Mouse (Mus musculus): ENCODE measurements around the gene Man1a. TPM values are rescaled to one million over a fixed set of nuclear protein-coding genes. Genes with fewer than 3 reads are reported as not detected.

Gene Man1a
- total and polyA plus RNA-seq, 3 experiments: 5.8 to 7.3 TPM; not detected in 1

DNA sequence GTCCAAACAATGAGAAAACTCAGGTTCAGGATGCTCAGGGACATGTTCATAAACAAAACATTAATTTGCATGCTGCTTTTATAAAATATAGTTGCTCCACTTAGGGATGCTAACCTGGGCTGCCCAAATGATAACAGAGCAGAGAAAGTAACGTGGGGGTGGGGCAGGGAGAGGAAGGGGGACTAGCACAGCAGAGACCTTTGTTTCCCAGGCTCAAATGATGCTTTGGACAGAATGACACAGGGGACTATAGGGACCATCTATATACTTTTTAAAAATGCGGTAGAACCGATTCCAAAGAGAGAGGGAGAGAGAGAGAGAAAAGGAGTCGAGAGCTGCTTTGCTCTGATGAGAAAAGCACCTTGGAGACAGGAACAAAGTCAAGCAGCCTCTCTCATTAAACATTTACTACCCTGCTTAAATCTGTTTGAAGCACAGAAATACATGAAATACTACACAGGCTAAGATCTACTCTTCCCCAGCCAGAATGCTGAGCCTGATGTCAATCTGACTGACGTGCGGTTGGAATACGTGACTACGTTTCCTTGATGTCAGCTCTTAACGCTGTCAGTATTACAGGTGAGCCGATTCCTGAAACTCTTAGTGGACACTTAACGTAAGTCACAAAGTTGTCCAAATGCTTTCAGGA lies 63.1 kb downstream of the Man1a start:
- no peak for TF ChIP-seq RAD21 (IDR thresholded peaks at IDR 0.05; ENCODE audit: low read depth, low read length)
- H3K4me3 ChIP-seq (ENCODE audit: control insufficient read depth in 1 of 2, insufficient read depth in 1 of 2, low read depth in 2 of 2, low read length in 2 of 2): no peak overlapping the region
- no peak overlapping the region for H3K9ac ChIP-seq (ENCODE audit: control insufficient read depth, low read depth, low read length, poor library complexity, severe bottlenecking)
- no peak for DNase-seq (ENCODE audit: low read depth, low spot score)
- H3K27me3 ChIP-seq (ENCODE audit: control insufficient read depth in 1 of 2, insufficient read depth in 2 of 2, low read length in 2 of 2): no peaks in the 10 kb centered on the region
- H3K27ac ChIP-seq (ENCODE audit: control insufficient read depth, low read depth, low read length): no peak overlapping the region
- H3K36me3 ChIP-seq (ENCODE audit: control insufficient read depth in 1 of 2, insufficient read depth in 2 of 2, low read length in 2 of 2): peaks cover 0 to 6% of the 10 kb centered on the region in 2 experiments; a peak in 2 of 4 replicates
- H3K4me1 ChIP-seq (ENCODE audit: control insufficient read depth in 1 of 2, insufficient read depth in 2 of 2, low read length in 2 of 2): peaks cover 0 to 3% of the 10 kb centered on the region in 2 experiments; a peak in 1 of 4 replicates
- H3K79me2 ChIP-seq (ENCODE audit: control insufficient read depth, insufficient read depth, low read length, poor library complexity): no peaks in the 10 kb centered on the region
- no peaks in the 10 kb centered on the region for H3K9me3 ChIP-seq (replicated peaks; ENCODE audit: insufficient read depth, low read length)

GRCm38 (mm10) chr10:54009154-54009553 lies 67.3 kb downstream of the Man1a start:
- Histone ChIP-seq H3K9me3 (replicated peaks; ENCODE audit: insufficient read depth, low read length) (no peaks in the 10 kb centered on the region), H3K36me3 (ENCODE audit: control insufficient read depth in 1 of 2, insufficient read depth in 2 of 2, low read length in 2 of 2) (peaks cover 0 to 9% of the 10 kb centered on the region in 2 experiments; a peak in 2 of 4 replicates), H3K4me1 (ENCODE audit: control insufficient read depth in 1 of 2, insufficient read depth in 2 of 2, low read length in 2 of 2) (peaks cover 4 to 7% of the 10 kb centered on the region in 2 experiments), H3K4me3 (ENCODE audit: control insufficient read depth in 1 of 2, insufficient read depth in 1 of 2, low read depth in 2 of 2, low read length in 2 of 2) (no peak overlapping the region), H3K79me2 (ENCODE audit: control insufficient read depth, insufficient read depth, low read length, poor library complexity) (no peaks in the 10 kb centered on the region), H3K27me3 (ENCODE audit: control insufficient read depth in 1 of 2, insufficient read depth in 2 of 2, low read length in 2 of 2) (no peaks in the 10 kb centered on the region), H3K9ac (ENCODE audit: control insufficient read depth, low read depth, low read length, poor library complexity, severe bottlenecking) (no peak overlapping the region), H3K27ac (ENCODE audit: control insufficient read depth, low read depth, low read length) (no peak overlapping the region)
- TF ChIP-seq GATA1 (IDR thresholded peaks at IDR 0.05; ENCODE audit: low read depth, low read length) (no peak), POLR2AphosphoS2 (IDR thresholded peaks at IDR 0.05; ENCODE audit: low read length) (no peak), POLR2AphosphoS5 (IDR thresholded peaks at IDR 0.05; ENCODE audit: borderline replicate concordance, low read depth, low read length) (no peak), MAFK (IDR thresholded peaks at IDR 0.05; ENCODE audit: borderline replicate concordance, low read depth, low read length) (no peak), ZC3H11A (IDR thresholded peaks at IDR 0.05; ENCODE audit: low read depth, low read length) (no peak), EP300 (IDR thresholded peaks at IDR 0.05; ENCODE audit: low read depth in 1 of 2, low read length in 2 of 2) (no peak), MXI1 (IDR thresholded peaks at IDR 0.05; ENCODE audit: low read depth, low read length) (no peak), MAZ (IDR thresholded peaks at IDR 0.05; ENCODE audit: low read depth, low read length) (no peak), MYB (IDR thresholded peaks at IDR 0.05; ENCODE audit: low read depth, low read length) (no peak), ZNF384 (IDR thresholded peaks at IDR 0.05; ENCODE audit: low read depth, low read length) (no peak), MEF2A (IDR thresholded peaks at IDR 0.05; ENCODE audit: extremely low read depth, insufficient replicate concordance, low read depth, low read length, poor library complexity, severe bottlenecking) (no peak), RAD21 (IDR thresholded peaks at IDR 0.05; ENCODE audit: low read depth, low read length) (no peak), BHLHE40 (IDR thresholded peaks at IDR 0.05; ENCODE audit: borderline replicate concordance, low read depth, low read length) (no peak), POLR2A (IDR thresholded peaks at IDR 0.05; ENCODE audit: control insufficient read depth in 1 of 2, insufficient read depth in 1 of 2, low read depth in 1 of 2, low read length in 2 of 2, poor library complexity in 1 of 2) (no peak), SMC3 (IDR thresholded peaks at IDR 0.05; ENCODE audit: low read depth, low read length) (no peak), TBP (IDR thresholded peaks at IDR 0.05; ENCODE audit: low read depth, low read length) (no peak)
- no peak for DNase-seq (ENCODE audit: low read depth, low spot score)

All from MEL (cell line).